Mouse (Mus musculus) lung, adult 2 months (tissue): ENCODE measurements around the gene Grm7.

ENCODE experiments used
- CTCF ChIP-seq: fragments of 200-500 bp; IDR thresholded peaks from 2 replicates; pipeline ENCODE4 v1.5.1; 2011; ENCODE audit warnings: mild to moderate bottlenecking, low read length, control low read depth; ENCODE audit not compliant: insufficient read depth
- POLR2A ChIP-seq: fragments of 200-500 bp; IDR thresholded peaks from 2 replicates; pipeline ENCODE4 v1.6.1; 2011; ENCODE audit warnings: low read depth, mild to moderate bottlenecking, control low read depth, low read length, borderline replicate concordance; ENCODE audit errors: extremely low read depth

- TF ChIP-seq POLR2A = no peak
- no peak for TF ChIP-seq CTCF
These were observed 45.6 kb downstream of the Grm7 start for GRCm38 (mm10) chr6:110690954-110691353.
